Mouse (Mus musculus): Measurements from ENCODE around the gene Cers6. TPM values are rescaled to one million over a fixed set of nuclear protein-coding genes. Genes with fewer than 3 reads are reported as not detected.

Cers6 gene
- total RNA-seq, 4 experiments from 2014 or later = 4.4 to 11.7 (median 7.1) TPM

- no peak for DNase-seq (ENCODE audit: low spot score)
These were observed 254.7 kb downstream of the Cers6 start for GRCm38 (mm10) chr2:69115921-69116320.

- DNase-seq (ENCODE audit: low spot score) = no peak
These were observed 255.5 kb downstream of the Cers6 start for GRCm38 (mm10) chr2:69116767-69117166.

GRCm38 (mm10) chr2:69118994-69119393 lies 257.8 kb downstream of the Cers6 start:
- no peak for DNase-seq (ENCODE audit: low spot score)

- DNase-seq (ENCODE audit: low spot score) = no peak
These were observed 258.5 kb downstream of the Cers6 start for GRCm38 (mm10) chr2:69119718-69120117.

- DNase-seq (ENCODE audit: low spot score) = no peak
These were observed 260.4 kb downstream of the Cers6 start for GRCm38 (mm10) chr2:69121681-69122080.

GRCm38 (mm10) chr2:69125425-69125824 lies 264.2 kb downstream of the Cers6 start:
- no peak for DNase-seq (ENCODE audit: low spot score)

- DNase-seq (ENCODE audit: low spot score) = no peak
These were observed 267.1 kb downstream of the Cers6 start for GRCm38 (mm10) chr2:69128321-69128720.

GRCm38 (mm10) chr2:69128921-69129395 lies 267.7 kb downstream of the Cers6 start:
- DNase-seq (ENCODE audit: low spot score) = peak; percentile 53

- peak; percentile 40 for DNase-seq (ENCODE audit: low spot score)
These were observed 268.4 kb downstream of the Cers6 start for GRCm38 (mm10) chr2:69129425-69130210.

- no peak for DNase-seq (ENCODE audit: low spot score)
These were observed 270.8 kb downstream of the Cers6 start for GRCm38 (mm10) chr2:69132046-69132445.

- DNase-seq (ENCODE audit: low spot score) = no peak
These were observed 271.3 kb downstream of the Cers6 start for GRCm38 (mm10) chr2:69132488-69133040.

GRCm38 (mm10) chr2:69134186-69134585 lies 272.9 kb downstream of the Cers6 start:
- DNase-seq (ENCODE audit: low spot score) = no peak

GRCm38 (mm10) chr2:69134937-69135336 lies 273.7 kb downstream of the Cers6 start:
- no peak for DNase-seq (ENCODE audit: low spot score)

- peak; percentile 74 for DNase-seq (ENCODE audit: low spot score)
These were observed 274.7 kb downstream of the Cers6 start, which contains the start of gene Nostrin for GRCm38 (mm10) chr2:69135661-69136576. TSS of gene Nostrin (plus strand) at chr2:69135800.

GRCm38 (mm10) chr2:69137406-69138084 lies 276.3 kb downstream of the Cers6 start:
- no peak for DNase-seq (ENCODE audit: low spot score)

- no peak for DNase-seq (ENCODE audit: low spot score)
These were observed 277.5 kb downstream of the Cers6 start for GRCm38 (mm10) chr2:69138759-69139158.

GRCm38 (mm10) chr2:69140215-69140614 lies 279.0 kb downstream of the Cers6 start:
- no peak for DNase-seq (ENCODE audit: low spot score)

- no peak for DNase-seq (ENCODE audit: low spot score)
These were observed 279.6 kb downstream of the Cers6 start for GRCm38 (mm10) chr2:69140816-69141215.

- DNase-seq (ENCODE audit: low spot score) = no peak
These were observed 287.4 kb downstream of the Cers6 start for GRCm38 (mm10) chr2:69148691-69149090.

- DNase-seq (ENCODE audit: low spot score) = peak; percentile 26
These were observed 287.9 kb downstream of the Cers6 start for GRCm38 (mm10) chr2:69149154-69149553.

- no peak for DNase-seq (ENCODE audit: low spot score)
These were observed 289.6 kb downstream of the Cers6 start for GRCm38 (mm10) chr2:69150841-69151240.

All from heart, adult 8-10 months (tissue).